Mouse (Mus musculus): ENCODE data around the gene Gm13289.
"Not testable (repeated sequence)": the region's sequence is repeated elsewhere in the genome, so short reads cannot be mapped to it uniquely, and the experiment has no call there.

DNA sequence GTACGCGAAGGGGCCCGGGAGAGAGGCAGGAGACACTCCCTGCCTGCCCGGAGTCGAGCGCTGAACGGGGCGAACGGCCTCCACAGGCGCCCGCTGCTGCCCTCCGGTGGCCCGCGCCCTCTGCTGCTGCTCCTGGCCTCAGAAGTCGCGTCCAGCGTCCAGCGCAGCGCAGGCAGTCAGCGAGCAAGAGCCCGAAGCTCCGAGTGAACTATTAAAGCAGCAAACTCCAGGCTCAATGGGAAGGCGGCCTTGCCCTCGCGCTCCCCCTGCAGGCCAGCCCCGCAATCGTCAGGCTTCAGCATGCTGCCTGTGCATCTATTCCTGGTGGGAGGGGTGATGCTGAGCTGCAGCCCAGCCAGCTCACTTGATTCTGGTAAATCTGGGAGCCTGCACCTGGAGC lies 8.7 kb downstream of the Gm13289 start, which contains the start of gene Gm13276:
- TF ChIP-seq ZNF384 (IDR thresholded peaks at IDR 0.05; ENCODE audit: low read depth, low read length); ZC3H11A (IDR thresholded peaks at IDR 0.05; ENCODE audit: borderline replicate concordance, low read depth, low read length); MAFK (IDR thresholded peaks at IDR 0.05; ENCODE audit: insufficient read depth, low read depth, low read length): not testable (repeated sequence)
